Mouse (Mus musculus) heart, adult 2 months (tissue): ENCODE measurements around the gene Adh7. TPM values are rescaled to one million over a fixed set of nuclear protein-coding genes. Genes with fewer than 3 reads are reported as not detected.

ENCODE experiments used
- DNase-seq, 2 experiments: peaks; one replicate each; pipeline ENCODE4 v3.0.0; 2021
- H3K27ac ChIP-seq: fragments of 200-600 bp; 2 replicates; pipeline ENCODE4 v1.8.1; 2022
- H3K27me3 ChIP-seq: fragments of 200-500 bp; 2 replicates; pipeline ENCODE4 v1.6.1; 2012; ENCODE audit warnings: mild to moderate bottlenecking, low read length, inconsistent platforms, mixed read lengths; ENCODE audit not compliant: control insufficient read depth, insufficient read depth
- H3K36me3 ChIP-seq: fragments of 200-500 bp; 2 replicates; pipeline ENCODE4 v1.6.1; 2012; ENCODE audit warnings: low read length, inconsistent platforms; ENCODE audit not compliant: control insufficient read depth, insufficient read depth
- H3K4me1 ChIP-seq: fragments of 200-500 bp; 2 replicates; pipeline ENCODE4 v1.6.1; 2011; ENCODE audit warnings: low read length; ENCODE audit not compliant: control insufficient read depth, insufficient read depth
- H3K4me3 ChIP-seq: fragments of 200-600 bp; 2 replicates; pipeline ENCODE4 v1.8.1; 2022
- H3K79me2 ChIP-seq: fragments of 200-500 bp; replicated peaks from 2 replicates; pipeline ENCODE4 v1.6.1; 2012; ENCODE audit warnings: mild to moderate bottlenecking, inconsistent platforms, low read length, moderate library complexity, mixed read lengths; ENCODE audit not compliant: control insufficient read depth, insufficient read depth
- H3K9ac ChIP-seq: fragments of 200-500 bp; 2 replicates; pipeline ENCODE4 v1.6.1; 2012; ENCODE audit warnings: low read depth, mild to moderate bottlenecking, control low read depth, inconsistent platforms, low read length, mixed read lengths
- CTCF ChIP-seq: fragments of 200-600 bp; IDR thresholded peaks from 2 replicates; pipeline ENCODE4 v1.8.1; 2022; ENCODE audit warnings: antibody characterized with exemption, mild to moderate bottlenecking, moderate library complexity
- EP300 ChIP-seq: fragments of 200-500 bp; IDR thresholded peaks from 2 replicates; pipeline ENCODE4 v1.6.1; 2011; ENCODE audit warnings: low read depth, low read length, control low read depth; ENCODE audit not compliant: insufficient read depth
- POLR2A ChIP-seq: fragments of 200-500 bp; IDR thresholded peaks from 2 replicates; pipeline ENCODE4 v1.6.1; 2011; ENCODE audit warnings: mild to moderate bottlenecking, low read depth, low read length, control low read depth; ENCODE audit not compliant: insufficient read depth
- WGBS: fragments of 180-500 bp; shearing (Covaris S2); methylation state at CpG from one replicate; pipeline ENCODE4 v1.1.7; 2018; 5-methylcytosine and 5-hydroxymethylcytosine counted together
- intact Hi-C: fragments of 180-260 bp; cut with DNase I; formaldehyde crosslinking; loops from one replicate; pipeline ENCODE4 v1.15.1; 2025
- polyA plus RNA-seq: library from polyadenylated mRNA; depleted of rRNA; stranded (reverse); fragments of >200 nt; gene quantifications from 2 replicates; pipeline ENCODE4 v1.2.3, GENCODE M21; 2012
- total RNA-seq, 2 experiments: library from RNA; stranded (reverse); gene quantifications; 2 replicates each; pipeline ENCODE4 v1.2.3; 2021

The Adh7 gene
- total and polyA plus RNA-seq, 3 experiments: 0.73 to 1.4 TPM; not detected in 1

DNA sequence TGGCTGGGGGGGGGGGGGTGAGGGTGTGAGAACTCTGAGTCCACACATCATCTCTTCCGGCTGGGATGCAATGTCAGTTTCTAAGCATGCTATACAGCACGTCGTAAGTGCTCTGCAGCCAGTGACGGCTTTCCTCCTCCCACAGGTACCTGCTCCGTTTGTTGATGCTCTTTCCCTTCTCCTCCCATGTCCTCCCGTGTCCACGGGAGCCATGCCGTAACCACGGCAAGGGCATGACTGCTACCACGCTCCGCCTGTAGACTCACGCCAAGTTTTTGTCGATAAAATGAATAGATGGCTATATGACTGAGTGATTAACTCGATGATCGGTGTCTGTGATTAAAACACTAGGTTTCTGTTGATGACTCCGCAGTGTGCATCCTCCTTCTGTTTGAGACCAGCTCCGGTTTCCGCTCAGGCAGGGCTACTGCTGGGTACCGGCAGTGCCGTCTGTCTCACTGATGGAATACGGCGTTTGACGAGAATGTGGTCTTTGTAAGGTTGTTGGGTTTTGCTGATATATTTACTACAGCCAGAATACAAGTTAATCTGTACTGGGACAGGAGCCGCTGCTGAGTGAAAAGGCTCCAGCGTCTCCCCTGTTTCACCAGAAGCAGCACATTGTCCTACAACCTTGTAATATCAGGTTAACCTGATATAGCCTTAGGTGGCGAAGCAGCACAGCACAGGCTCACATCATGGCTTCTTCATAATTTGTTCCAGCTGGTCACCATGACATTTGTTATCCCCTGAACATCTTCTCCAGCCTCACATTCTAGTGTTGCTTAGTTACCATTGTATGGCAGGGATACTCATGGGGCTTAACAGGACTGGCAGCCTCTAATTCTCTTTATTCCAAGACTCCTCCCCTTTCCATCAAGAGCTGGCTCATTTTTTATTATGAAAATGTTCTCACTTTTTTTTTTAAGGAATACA is 31.3 kb upstream of the Adh7 start:
- Histone ChIP-seq H3K4me3 (no peak overlapping the region), H3K4me1 (no peaks in the 10 kb centered on the region), H3K9ac (no peak overlapping the region), H3K79me2 (no peaks in the 10 kb centered on the region), H3K36me3 (no peaks in the 10 kb centered on the region), H3K27ac (no peak overlapping the region), H3K27me3 (no peaks in the 10 kb centered on the region)
- intact Hi-C loops: no loop called here
- DNase-seq: no peak
- 91% methylated on average over 26 of the region's 26 CpGs for WGBS
- no peak for TF ChIP-seq CTCF
- no peak for TF ChIP-seq EP300
- TF ChIP-seq POLR2A: no peak

GRCm38 (mm10) chr3:138192260-138192659 is 25.3 kb upstream of the Adh7 start:
- TF ChIP-seq EP300 (no peak), CTCF (no peak), POLR2A (no peak)
- H3K4me1 ChIP-seq: no peaks in the 10 kb centered on the region
- H3K79me2 ChIP-seq: no peaks in the 10 kb centered on the region
- no peak for DNase-seq
- no peak overlapping the region for H3K4me3 ChIP-seq
- intact Hi-C loops: loop anchor here (10.0 kb wide), 2 partner anchors 433 to 713 kb away; no protein-coding TSS in a partner anchor
- no peaks in the 10 kb centered on the region for H3K27me3 ChIP-seq
- no peak overlapping the region for H3K9ac ChIP-seq
- no peak overlapping the region for H3K27ac ChIP-seq
- 61% methylated on average over 7 of the region's 7 CpGs for WGBS
- H3K36me3 ChIP-seq: no peaks in the 10 kb centered on the region

DNA sequence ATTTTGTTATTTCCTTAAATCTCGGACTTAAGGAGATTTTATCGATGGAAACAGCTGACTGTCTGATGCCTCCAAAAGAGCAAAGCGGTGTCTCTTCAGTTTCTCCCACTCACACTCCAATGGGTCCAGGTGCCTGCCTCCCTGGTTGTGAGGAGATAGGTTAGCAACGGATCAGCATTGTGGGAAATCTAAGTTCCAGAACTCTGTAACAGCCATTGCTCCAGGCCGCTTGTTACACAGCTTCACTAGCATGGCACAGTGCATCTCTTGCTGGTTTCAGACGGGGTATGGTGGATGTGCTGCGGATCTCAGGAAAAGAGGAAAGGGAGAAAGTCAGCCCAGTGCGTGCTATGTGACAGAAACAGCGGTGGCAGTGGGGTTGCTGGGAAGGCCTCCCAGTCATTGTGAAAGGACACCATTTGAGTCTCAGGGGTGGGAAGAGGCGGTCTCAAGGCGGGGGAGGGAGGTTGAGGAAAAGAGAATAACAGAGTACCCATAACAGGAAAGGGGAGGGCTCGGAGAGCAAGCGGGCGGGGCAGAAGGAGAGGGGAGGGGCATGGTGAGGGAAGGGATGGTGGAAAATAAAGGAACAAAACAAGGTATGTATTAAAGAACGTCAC is 23.8 kb upstream of the Adh7 start, which contains the start of gene 4930579F01Rik:
TSS of gene 4930579F01Rik (minus strand) at position 143 of the 620 bp plus-strand sequence.
- Histone ChIP-seq H3K36me3 (no peaks in the 10 kb centered on the region), H3K4me3 (no peak within 1 kb of the TSS), H3K79me2 (no peaks in the 10 kb centered on the region), H3K4me1 (peaks cover 1% of the 10 kb centered on the region; the same call in 1 of the 2 replicates), H3K27ac (no peak within 1 kb of the TSS), H3K27me3 (no peaks in the 10 kb centered on the region), H3K9ac (no peak within 1 kb of the TSS)
- DNase-seq: no peak
- intact Hi-C loops: loop anchor here (10.0 kb wide), 2 partner anchors 431 to 711 kb away; no protein-coding TSS in a partner anchor
- WGBS: 76% methylated on average over 15 of the region's 15 CpGs
- TF ChIP-seq CTCF (no peak), POLR2A (no peak), EP300 (no peak)

DNA sequence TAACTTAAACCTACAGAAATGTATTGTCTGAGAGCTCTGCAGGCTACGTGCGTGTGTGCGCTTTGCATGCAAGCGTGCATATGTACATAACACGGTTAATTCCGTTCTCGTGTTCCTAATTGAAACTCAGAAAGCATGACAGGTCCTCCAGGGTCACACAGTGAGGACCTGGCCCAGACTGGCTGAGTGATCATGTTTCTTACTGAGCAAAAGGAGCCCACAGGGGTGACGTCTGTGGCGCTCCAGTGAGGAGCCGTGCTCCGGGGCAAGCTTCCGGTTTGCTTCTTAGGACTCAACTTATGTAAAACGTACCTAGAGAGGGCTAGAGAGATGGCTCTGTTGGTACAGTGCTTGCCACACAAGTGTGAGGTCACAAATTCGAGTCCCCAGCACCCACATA is 20.5 kb upstream of the Adh7 start:
- intact Hi-C loops: loop anchor here (10.0 kb wide), 2 partner anchors 428 to 708 kb away; no protein-coding TSS in a partner anchor
- H3K27ac ChIP-seq: no peak overlapping the region
- H3K79me2 ChIP-seq: no peaks in the 10 kb centered on the region
- peaks cover 1% of the 10 kb centered on the region; the same call in 1 of the 2 replicates for H3K4me1 ChIP-seq
- no peak for DNase-seq
- H3K27me3 ChIP-seq: no peaks in the 10 kb centered on the region
- no peaks in the 10 kb centered on the region for H3K36me3 ChIP-seq
- H3K9ac ChIP-seq: no peak overlapping the region
- no peak overlapping the region for H3K4me3 ChIP-seq
- WGBS: 83% methylated on average over 14 of the region's 14 CpGs
- TF ChIP-seq POLR2A (no peak), EP300 (no peak), CTCF (no peak)

- H3K4me3 ChIP-seq: no peak overlapping the region
- H3K9ac ChIP-seq: no peak overlapping the region
- no peaks in the 10 kb centered on the region for H3K79me2 ChIP-seq
- TF ChIP-seq POLR2A (no peak), EP300 (no peak), CTCF (no peak)
- no peak overlapping the region for H3K27ac ChIP-seq
- H3K27me3 ChIP-seq: no peaks in the 10 kb centered on the region
- no peaks in the 10 kb centered on the region for H3K36me3 ChIP-seq
- H3K4me1 ChIP-seq: peaks cover 1% of the 10 kb centered on the region; the same call in 1 of the 2 replicates
- DNase-seq: no peak
- 51% methylated on average over 9 of the region's 9 CpGs for WGBS
- intact Hi-C loops: loop anchor here (10.0 kb wide), 2 partner anchors 427 to 707 kb away; no protein-coding TSS in a partner anchor
Observed at GRCm38 (mm10) chr3:138197556-138197955, 20.0 kb upstream of the Adh7 start.
